Mouse (Mus musculus) stomach, embryonic 14.5 days (tissue): ENCODE data around the gene Ric1. TPM values are rescaled to one million over a fixed set of nuclear protein-coding genes. Genes with fewer than 3 reads are reported as not detected.
"Not testable (repeated sequence)": the region's sequence is repeated elsewhere in the genome, so short reads cannot be mapped to it uniquely, and the experiment has no call there.

Experiments used
- ATAC-seq: fragments of 200-750 bp; cut with Nextera tagmentation; 2 replicates; pipeline ENCODE4 v1.8.0; 2017; ENCODE audit warnings: low read depth, moderate TSS enrichment; ENCODE audit not compliant: insufficient number of reproducible peaks, insufficient read depth, low FRiP score
- H3K27ac ChIP-seq: fragments of 300-500 bp; sonication (generic); 2 replicates; pipeline ENCODE4 v1.5.1; 2014; ENCODE audit warnings: mild to moderate bottlenecking, low read length, moderate library complexity, mixed read lengths
- H3K27me3 ChIP-seq: fragments of 300-500 bp; sonication (generic); 2 replicates; pipeline ENCODE4 v1.6.1; 2014; ENCODE audit warnings: low read length, control low read depth, mixed read lengths; ENCODE audit not compliant: control insufficient read depth, insufficient read depth
- H3K36me3 ChIP-seq: fragments of 300-500 bp; sonication (generic); 2 replicates; pipeline ENCODE4 v1.6.1; 2014; ENCODE audit warnings: mild to moderate bottlenecking, control low read depth, low read length, moderate library complexity, mixed read lengths; ENCODE audit not compliant: control insufficient read depth, insufficient read depth
- H3K4me1 ChIP-seq: fragments of 300-500 bp; sonication (generic); 2 replicates; pipeline ENCODE4 v1.6.1; 2014; ENCODE audit warnings: low read length, control low read depth, mixed read lengths; ENCODE audit not compliant: control insufficient read depth, insufficient read depth
- H3K4me2 ChIP-seq: fragments of 300-500 bp; sonication (generic); replicated peaks from 2 replicates; pipeline ENCODE4 v1.6.1; 2014; ENCODE audit warnings: low read depth, low read length, control low read depth
- H3K4me3 ChIP-seq: fragments of 300-500 bp; sonication (generic); 2 replicates; pipeline ENCODE4 v1.5.1; 2014; ENCODE audit warnings: low read depth, low read length, control low read depth
- H3K9ac ChIP-seq: fragments of 300-500 bp; sonication (generic); replicated peaks from 2 replicates; pipeline ENCODE4 v1.6.1; 2014; ENCODE audit warnings: low read depth, mild to moderate bottlenecking, control low read depth, low read length, moderate library complexity, mixed read lengths
- H3K9me3 ChIP-seq: fragments of 300-500 bp; sonication (generic); 2 replicates; pipeline ENCODE4 v1.6.1; 2016; ENCODE audit warnings: low read depth, low read length, control low read depth; ENCODE audit not compliant: control insufficient read depth
- WGBS: fragments of 180-500 bp; shearing (Covaris S2); extraction: QIAGEN DNeasy Blood & Tissue Kit; methylation state at CpG from one replicate; pipeline ENCODE4 v1.1.7; 2014; 5-methylcytosine and 5-hydroxymethylcytosine counted together
- polyA plus RNA-seq: library from polyadenylated mRNA; unstranded; fragments of >200 nt; fragmentation: Nextera tagmentation; extraction: Ambion mirVana; gene quantifications from 2 replicates; pipeline ENCODE4 v1.2.1, GENCODE M21; 2014

Ric1 gene
- polyA plus RNA-seq, 1 experiment from 2014 or later = 20.8 TPM

GRCm38 (mm10) chr19:29593783-29594182 lies 71.7 kb downstream of the Ric1 start:
- H3K9me3 ChIP-seq, ATAC-seq, H3K4me1 ChIP-seq, H3K4me2 ChIP-seq, H3K27ac ChIP-seq, H3K27me3 ChIP-seq, H3K9ac ChIP-seq, H3K4me3 ChIP-seq: not testable (repeated sequence)
- peaks cover 17% of the 10 kb centered on the region for H3K36me3 ChIP-seq
- 86% methylated on average over 3 of the region's 3 CpGs for WGBS

GRCm38 (mm10) chr19:29596276-29596675 lies 74.2 kb downstream of the Ric1 start:
- Histone ChIP-seq H3K4me3 (no peak overlapping the region), H3K4me2 (no peak overlapping the region), H3K36me3 (peaks cover 25% of the 10 kb centered on the region), H3K27ac (no peak overlapping the region), H3K27me3 (no peaks in the 10 kb centered on the region), H3K9ac (no peak overlapping the region), H3K9me3 (no peaks in the 10 kb centered on the region), H3K4me1 (no peaks in the 10 kb centered on the region)
- 90% methylated on average over 3 of the region's 3 CpGs for WGBS
- ATAC-seq = no peak

GRCm38 (mm10) chr19:29596985-29597384 lies 74.9 kb downstream of the Ric1 start:
- Histone ChIP-seq H3K27ac (no peak overlapping the region), H3K4me2 (no peak overlapping the region), H3K9ac (no peak overlapping the region), H3K27me3 (no peaks in the 10 kb centered on the region), H3K4me1 (no peaks in the 10 kb centered on the region), H3K36me3 (peaks cover 28% of the 10 kb centered on the region), H3K4me3 (no peak overlapping the region), H3K9me3 (no peaks in the 10 kb centered on the region)
- 97% methylated on average over 2 of the region's 2 CpGs for WGBS
- ATAC-seq = no peak

- Histone ChIP-seq H3K27me3 (no peaks in the 10 kb centered on the region), H3K27ac (no peak overlapping the region), H3K36me3 (peaks cover 43% of the 10 kb centered on the region), H3K9me3 (no peaks in the 10 kb centered on the region), H3K4me1 (no peaks in the 10 kb centered on the region), H3K4me3 (no peak overlapping the region), H3K4me2 (no peak overlapping the region), H3K9ac (no peak overlapping the region)
- 85% methylated on average over 5 of the region's 5 CpGs for WGBS
- ATAC-seq = no peak
Observed at GRCm38 (mm10) chr19:29598981-29599380, 76.9 kb downstream of the Ric1 start.

- no peak for ATAC-seq
- Histone ChIP-seq H3K4me1 (no peaks in the 10 kb centered on the region), H3K4me2 (no peak overlapping the region), H3K27ac (no peak overlapping the region), H3K9me3 (no peaks in the 10 kb centered on the region), H3K4me3 (no peak overlapping the region), H3K27me3 (no peaks in the 10 kb centered on the region), H3K36me3 (peaks cover 30% of the 10 kb centered on the region), H3K9ac (no peak overlapping the region)
- 89% methylated on average over 14 of the region's 14 CpGs for WGBS
Observed at GRCm38 (mm10) chr19:29603548-29604353, 81.7 kb downstream of the Ric1 start.

GRCm38 (mm10) chr19:29604653-29605052 lies 82.6 kb downstream of the Ric1 start:
- H3K27me3 ChIP-seq = no peaks in the 10 kb centered on the region
- peaks cover 21% of the 10 kb centered on the region for H3K36me3 ChIP-seq
- H3K27ac ChIP-seq = no peak overlapping the region
- H3K9me3 ChIP-seq = no peaks in the 10 kb centered on the region
- no peak overlapping the region for H3K9ac ChIP-seq
- no peaks in the 10 kb centered on the region for H3K4me1 ChIP-seq
- H3K4me2 ChIP-seq = no peak overlapping the region
- no peak overlapping the region for H3K4me3 ChIP-seq
- 93% methylated on average over 3 of the region's 3 CpGs for WGBS
- ATAC-seq = no peak

GRCm38 (mm10) chr19:29607521-29607920 lies 85.4 kb downstream of the Ric1 start:
- Histone ChIP-seq H3K4me2 (no peak overlapping the region), H3K36me3 (peaks cover 19% of the 10 kb centered on the region), H3K4me3 (no peak overlapping the region), H3K27ac (no peak overlapping the region), H3K9me3 (no peaks in the 10 kb centered on the region), H3K9ac (no peak overlapping the region), H3K27me3 (no peaks in the 10 kb centered on the region), H3K4me1 (no peaks in the 10 kb centered on the region)
- 90% methylated on average over 4 of the region's 4 CpGs for WGBS
- ATAC-seq = no peak

GRCm38 (mm10) chr19:29608212-29608611 lies 86.1 kb downstream of the Ric1 start:
- H3K4me3 ChIP-seq = no peak overlapping the region
- no peak overlapping the region for H3K4me2 ChIP-seq
- H3K27me3 ChIP-seq = no peaks in the 10 kb centered on the region
- WGBS = 81% methylated on average over 4 of the region's 4 CpGs
- peaks cover 19% of the 10 kb centered on the region for H3K36me3 ChIP-seq
- no peak overlapping the region for H3K27ac ChIP-seq
- H3K4me1 ChIP-seq = no peaks in the 10 kb centered on the region
- H3K9me3 ChIP-seq = no peaks in the 10 kb centered on the region
- H3K9ac ChIP-seq = no peak overlapping the region
- no peak for ATAC-seq

- Histone ChIP-seq H3K36me3 (peaks cover 15% of the 10 kb centered on the region; the same call in 1 of the 2 replicates), H3K9me3 (no peaks in the 10 kb centered on the region), H3K27ac (no peak overlapping the region), H3K4me2 (no peak overlapping the region), H3K4me1 (no peaks in the 10 kb centered on the region), H3K9ac (no peak overlapping the region), H3K4me3 (no peak overlapping the region), H3K27me3 (no peaks in the 10 kb centered on the region)
- 79% methylated on average over 10 of the region's 10 CpGs for WGBS
- no peak for ATAC-seq
Observed at GRCm38 (mm10) chr19:29610907-29611306, 88.8 kb downstream of the Ric1 start.
